Mouse (Mus musculus) lung, adult 2 months (tissue): ENCODE results near the gene Chd6.

Experiments used
- CTCF ChIP-seq: fragments of 200-500 bp; IDR thresholded peaks from 2 replicates; pipeline ENCODE4 v1.5.1; 2011; ENCODE audit warnings: mild to moderate bottlenecking, low read length, control low read depth; ENCODE audit not compliant: insufficient read depth
- POLR2A ChIP-seq: fragments of 200-500 bp; IDR thresholded peaks from 2 replicates; pipeline ENCODE4 v1.6.1; 2011; ENCODE audit warnings: low read depth, mild to moderate bottlenecking, control low read depth, low read length, borderline replicate concordance; ENCODE audit errors: extremely low read depth

DNA sequence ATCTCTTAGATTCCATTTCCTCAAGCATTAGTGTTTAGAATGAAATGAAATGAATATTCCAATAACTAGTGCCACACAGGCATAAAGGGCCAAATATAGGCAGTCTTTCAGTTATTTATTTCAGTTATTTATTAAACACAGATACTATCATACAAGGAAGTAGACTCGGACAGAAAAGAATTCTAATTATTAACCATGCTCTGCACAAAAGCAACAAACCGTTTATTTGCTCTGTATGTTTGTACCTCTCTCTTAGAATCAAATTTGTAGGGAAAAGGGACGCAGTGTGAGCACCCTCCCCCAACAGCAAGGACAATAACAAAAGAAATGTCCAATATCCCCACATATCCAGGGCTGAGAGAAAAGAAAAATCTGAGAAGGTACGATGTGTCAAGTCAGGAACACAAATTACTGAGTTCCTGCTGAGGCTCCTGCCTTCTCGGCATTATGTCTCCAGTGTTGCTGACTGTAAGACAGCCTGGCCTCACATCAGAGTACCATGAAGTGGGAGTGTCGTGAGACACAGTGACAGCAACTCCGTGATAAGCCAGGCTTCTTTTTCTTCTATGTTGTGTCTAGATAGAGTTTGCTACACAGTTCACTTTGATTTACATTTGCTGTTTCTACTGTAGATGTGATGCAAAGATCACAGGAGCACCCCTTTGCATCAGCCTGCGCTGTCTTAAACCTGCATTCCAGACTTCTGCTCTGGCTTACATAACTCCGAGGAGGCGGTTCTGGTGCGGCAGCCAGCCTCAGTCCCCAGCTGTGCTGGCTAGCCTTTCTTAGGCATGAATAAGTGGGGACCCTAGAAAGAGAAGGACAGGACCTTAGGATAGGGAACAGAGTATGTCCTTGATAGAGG lies 30.0 kb upstream of the Chd6 start:
- TF ChIP-seq POLR2A (no peak), CTCF (no peak)
